Mouse (Mus musculus) limb, embryonic 14.5 days (tissue): ENCODE data around the gene Hist2h3c1. TPM values are rescaled to one million over a fixed set of nuclear protein-coding genes. Genes with fewer than 3 reads are reported as not detected.
A peak's percentile ranks its signal among the peaks of the same experiment; 100 is the strongest.
"Not testable (repeated sequence)": the region's sequence is repeated elsewhere in the genome, so short reads cannot be mapped to it uniquely, and the experiment has no call there.

Experiments used
- ATAC-seq: fragments of 200-750 bp; cut with Nextera tagmentation; 2 replicates; pipeline ENCODE4 v1.8.0; 2017; ENCODE audit warnings: low read depth, moderate number of reproducible peaks, moderate TSS enrichment; ENCODE audit not compliant: low FRiP score
- DNase-seq: peaks from one replicate; pipeline ENCODE4 v3.0.0-alpha.2; 2015; ENCODE audit warnings: low spot score
- H3K27ac ChIP-seq: fragments of 300-500 bp; sonication (generic); replicated peaks from 2 replicates; pipeline ENCODE4 v1.5.1; 2014; ENCODE audit warnings: low read depth, mild to moderate bottlenecking, low read length, moderate library complexity, mixed read lengths
- H3K27me3 ChIP-seq: fragments of 300-500 bp; sonication (generic); 2 replicates; pipeline ENCODE4 v1.6.1; 2014; ENCODE audit warnings: low read length, mixed read lengths; ENCODE audit not compliant: control insufficient read depth, insufficient read depth
- H3K36me3 ChIP-seq: fragments of 300-500 bp; sonication (generic); 2 replicates; pipeline ENCODE4 v1.6.1; 2014; ENCODE audit warnings: mild to moderate bottlenecking, low read length, moderate library complexity, mixed read lengths; ENCODE audit not compliant: control insufficient read depth, insufficient read depth
- H3K4me1 ChIP-seq: fragments of 300-500 bp; sonication (generic); 2 replicates; pipeline ENCODE4 v1.6.1; 2014; ENCODE audit warnings: antibody characterized with exemption, low read length, mixed read lengths; ENCODE audit not compliant: control insufficient read depth, insufficient read depth
- H3K4me2 ChIP-seq: fragments of 300-500 bp; sonication (generic); replicated peaks from 2 replicates; pipeline ENCODE4 v1.6.1; 2014; ENCODE audit warnings: low read depth, mild to moderate bottlenecking, low read length, moderate library complexity; ENCODE audit not compliant: severe bottlenecking
- H3K4me3 ChIP-seq: fragments of 300-500 bp; sonication (generic); replicated peaks from 2 replicates; pipeline ENCODE4 v1.5.1; 2014; ENCODE audit warnings: low read length
- H3K9ac ChIP-seq: fragments of 300-500 bp; sonication (generic); 2 replicates; pipeline ENCODE4 v1.6.1; 2014; ENCODE audit warnings: mild to moderate bottlenecking, low read depth, low read length, moderate library complexity; ENCODE audit not compliant: severe bottlenecking
- H3K9me3 ChIP-seq: fragments of 300-500 bp; sonication (generic); 2 replicates; pipeline ENCODE4 v1.6.1; 2016; ENCODE audit warnings: low read length; ENCODE audit not compliant: control insufficient read depth
- POLR2A ChIP-seq: fragments of 200-500 bp; IDR thresholded peaks from 2 replicates; pipeline ENCODE4 v1.8.0; 2012; ENCODE audit warnings: inconsistent platforms, mild to moderate bottlenecking, moderate library complexity, borderline replicate concordance; ENCODE audit not compliant: insufficient read depth, insufficient read length; ENCODE audit errors: extremely low read depth
- WGBS: fragments of 180-500 bp; shearing (Covaris S2); extraction: QIAGEN DNeasy Blood & Tissue Kit; methylation state at CpG from one replicate; pipeline ENCODE4 v1.1.7; 2014; 5-methylcytosine and 5-hydroxymethylcytosine counted together
- polyA plus RNA-seq, 2 experiments: library from polyadenylated mRNA; depleted of rRNA in 1 of 2; stranded (reverse) in 1 of 2; unstranded in 1 of 2; fragments of >200 nt; fragmentation: Nextera tagmentation in 1 of 2; extraction: Ambion mirVana in 1 of 2; gene quantifications; 2 replicates each; pipeline versions ENCODE4 v1.2.1 to v1.2.3; 2012 to 2014

The Hist2h3c1 gene
- polyA plus RNA-seq, 2 experiments: 0.66 TPM; not detected in 1

DNA sequence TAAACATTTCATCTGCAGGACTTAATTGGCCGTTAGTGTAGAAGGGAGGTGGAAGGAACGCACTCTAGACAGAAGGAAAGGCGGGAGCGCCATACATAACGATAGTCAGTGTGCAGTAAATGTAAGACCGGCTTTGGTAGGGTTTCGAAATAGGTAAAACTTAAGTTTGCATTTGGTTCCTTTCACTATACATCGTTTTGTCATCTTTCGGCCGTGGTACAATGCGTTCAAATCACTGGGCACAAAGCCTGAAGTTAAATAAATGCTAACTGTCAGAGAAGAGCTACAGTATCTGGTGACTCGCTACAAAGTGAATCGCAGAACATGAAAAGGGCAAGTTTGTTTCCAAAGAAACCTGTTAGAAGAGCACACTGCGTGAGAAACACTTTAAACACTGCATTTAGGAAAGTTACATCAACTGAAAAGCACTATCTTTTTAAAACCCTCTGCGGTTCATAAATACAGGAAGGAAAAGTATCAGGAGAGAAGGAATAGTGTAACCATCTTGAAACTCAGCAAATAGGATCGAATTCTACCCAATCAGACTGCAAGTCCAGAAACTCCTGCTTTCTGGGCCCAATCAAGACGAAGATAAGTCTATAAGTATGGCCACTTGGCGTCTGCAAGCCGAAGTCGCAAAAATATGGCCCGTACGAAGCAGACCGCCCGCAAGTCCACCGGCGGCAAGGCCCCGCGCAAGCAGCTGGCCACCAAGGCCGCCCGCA is 21.7 kb downstream of the Hist2h3c1 start, which contains the start of gene Hist2h3b:
TSS of gene Hist2h3b (plus strand) at position 604 of the 725 bp plus-strand sequence.
- WGBS: 25% methylated on average over 24 of the region's 30 CpGs
- peak within 1 kb of the TSS; percentile 87 for H3K4me2 ChIP-seq
- no peaks in the 10 kb centered on the region for H3K9me3 ChIP-seq
- H3K27me3 ChIP-seq: no peaks in the 10 kb centered on the region
- peak; percentile 92; the same call in 1 of the 2 replicates for TF ChIP-seq POLR2A
- H3K4me3 ChIP-seq: peak within 1 kb of the TSS; percentile 53
- DNase-seq (peak; percentile 87), ATAC-seq (peak; percentile 73)
- H3K27ac ChIP-seq: peak within 1 kb of the TSS; percentile 96
- H3K4me1 ChIP-seq: peaks cover 8% of the 10 kb centered on the region
- H3K9ac ChIP-seq: peak within 1 kb of the TSS; percentile 58
- H3K36me3 ChIP-seq: no peaks in the 10 kb centered on the region

GRCm38 (mm10) chr3:96268776-96269378 is 22.4 kb downstream of the Hist2h3c1 start:
- peak overlapping the region; percentile 48 for H3K4me3 ChIP-seq
- WGBS: 0% methylated on average over 9 of the region's 44 CpGs
- H3K36me3 ChIP-seq, H3K9me3 ChIP-seq, H3K27me3 ChIP-seq, H3K4me1 ChIP-seq, DNase-seq: not testable (repeated sequence)
- ATAC-seq: peak; percentile 20
- 0 out of 2 replicates have a peak, but pooled peaks have one; percentile 5 for TF ChIP-seq POLR2A
- peak overlapping the region; percentile 87 for H3K4me2 ChIP-seq
- peak overlapping the region; percentile 58 for H3K9ac ChIP-seq
- peak overlapping the region; percentile 96 for H3K27ac ChIP-seq

- Histone ChIP-seq H3K27me3 (no peaks in the 10 kb centered on the region), H3K27ac (peak within 1 kb of the TSS; percentile 96), H3K4me1 (no peaks in the 10 kb centered on the region), H3K4me3 (peak within 1 kb of the TSS; percentile 53), H3K36me3 (no peaks in the 10 kb centered on the region), H3K9ac (peak within 1 kb of the TSS; percentile 71), H3K4me2 (peak within 1 kb of the TSS; percentile 87), H3K9me3 (no peaks in the 10 kb centered on the region)
- DNase-seq: peak; percentile 99
- ATAC-seq: peak; percentile 95
- under 1% methylated on average over 45 of the region's 45 CpGs for WGBS
- peak; percentile 99; the same call in 1 of the 2 replicates for TF ChIP-seq POLR2A
These were observed 23.3 kb downstream of the Hist2h3c1 start, which contains the start of gene Hist2h2bb for GRCm38 (mm10) chr3:96269511-96270474. Gene Hist2h2bb (plus strand): TSS chr3:96269752.

GRCm38 (mm10) chr3:96273591-96274465 is 27.3 kb downstream of the Hist2h3c1 start:
- H3K9ac ChIP-seq: no peak overlapping the region
- H3K4me2 ChIP-seq: no peak overlapping the region
- no peak for DNase-seq
- peaks cover 3% of the 10 kb centered on the region; the same call in 1 of the 2 replicates for H3K4me1 ChIP-seq
- no peaks in the 10 kb centered on the region for H3K9me3 ChIP-seq
- no peak overlapping the region for H3K4me3 ChIP-seq
- TF ChIP-seq POLR2A: no peak
- WGBS: 87% methylated on average over 17 of the region's 17 CpGs
- H3K27ac ChIP-seq: no peak overlapping the region
- H3K36me3 ChIP-seq: no peaks in the 10 kb centered on the region
- no peak for ATAC-seq
- H3K27me3 ChIP-seq: no peaks in the 10 kb centered on the region
